Mouse (Mus musculus): ENCODE measurements at regions not wholly inside any gene's neighbourhood (a gene's known extent, or its start where the extent isn't known, plus 50 kb on each side); places are given as distances from the start of the nearest gene placed in this dataset.

DNA sequence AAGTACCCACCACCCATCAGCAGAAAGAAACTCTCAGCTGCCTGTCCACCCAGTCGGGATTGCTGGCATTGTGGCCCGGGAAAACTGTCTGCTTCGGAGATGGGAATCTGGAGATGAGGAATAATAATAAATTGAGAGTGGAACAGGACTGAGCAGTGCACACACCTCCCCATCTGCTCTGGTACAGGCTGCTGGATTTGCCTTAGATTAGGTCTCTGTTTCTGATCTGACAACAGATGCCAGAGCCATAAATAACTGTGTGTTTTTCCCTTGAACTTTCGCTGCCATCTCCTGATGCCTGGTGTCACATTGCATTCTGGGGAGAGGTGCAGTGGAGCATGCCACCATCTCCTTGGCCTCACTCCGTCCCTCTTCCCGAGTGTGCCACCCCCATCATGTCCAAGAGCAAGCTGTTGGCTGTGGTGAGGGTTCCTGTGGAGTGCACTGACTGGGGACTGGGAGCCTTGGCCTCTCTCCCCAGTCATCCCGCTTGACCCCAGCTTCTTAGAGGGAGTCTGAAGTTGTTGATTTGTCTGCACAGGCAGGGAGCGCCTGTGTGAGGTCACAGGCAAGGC is 50.4 kb upstream of the Nxpe4 start:
- no peak for TF ChIP-seq CTCF (IDR thresholded peaks at IDR 0.05)
- TF ChIP-seq EP300 (IDR thresholded peaks at IDR 0.05), result no peak
